Mouse (Mus musculus): Measurements from ENCODE around the gene Cd320.
"Not testable (repeated sequence)": the region's sequence is repeated elsewhere in the genome, so short reads cannot be mapped to it uniquely, and the experiment has no call there.

The Cd320 gene

GRCm38 (mm10) chr17:33825462-33825861 lies 17.4 kb upstream of the Cd320 start:
- no peak for DNase-seq

DNA sequence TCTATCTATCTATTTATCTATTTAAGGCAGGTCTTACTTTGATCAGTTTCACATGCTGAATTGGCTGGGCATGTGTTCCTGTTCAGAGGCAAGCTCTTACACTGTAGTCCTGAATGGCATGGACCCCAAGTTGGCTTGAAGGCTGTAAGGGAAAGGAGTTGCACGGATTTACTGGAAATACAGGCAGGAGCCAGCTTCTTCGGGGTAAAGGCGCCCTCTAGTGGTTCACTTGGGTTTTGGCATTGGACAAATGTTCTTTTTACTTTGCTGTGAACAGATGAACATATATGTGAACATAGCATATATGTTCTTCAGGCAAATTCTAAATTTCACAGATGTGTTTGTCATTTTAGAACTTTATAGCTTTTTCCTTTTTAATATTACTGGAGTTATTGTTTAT lies 16.0 kb upstream of the Cd320 start:
- DNase-seq: peak; percentile 80 to 82

- peak; percentile 88 to 96 for DNase-seq
Measured at GRCm38 (mm10) chr17:33828892-33829291, 14.0 kb upstream of the Cd320 start.

GRCm38 (mm10) chr17:33829561-33829960 lies 13.3 kb upstream of the Cd320 start:
- DNase-seq: no peak

GRCm38 (mm10) chr17:33844196-33844595 lies 1.3 kb downstream of the Cd320 start:
- DNase-seq: no peak

- no peak for DNase-seq
Measured at GRCm38 (mm10) chr17:33848139-33848538, 5.2 kb downstream of the Cd320 start.

DNA sequence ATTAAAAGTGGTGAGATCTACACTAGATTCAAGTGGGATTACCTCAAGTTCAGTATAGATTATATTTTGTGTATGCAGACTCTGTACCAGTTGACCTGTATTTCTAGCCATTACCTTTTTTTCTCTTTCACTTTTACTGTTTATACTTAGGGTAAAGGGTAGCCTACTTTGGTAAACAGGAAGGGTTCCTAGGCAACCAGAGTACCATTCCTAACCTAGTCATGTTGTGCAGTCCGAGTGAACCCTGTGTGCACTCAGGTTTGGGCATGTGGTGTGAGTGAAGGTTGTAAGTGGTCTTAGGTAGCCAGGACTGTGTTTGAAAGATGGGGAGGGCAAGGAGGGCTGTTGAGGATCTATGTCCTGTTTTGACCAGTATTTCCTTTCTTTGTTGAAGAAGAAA lies 8.4 kb downstream of the Cd320 start:
- no peak for DNase-seq

DNA sequence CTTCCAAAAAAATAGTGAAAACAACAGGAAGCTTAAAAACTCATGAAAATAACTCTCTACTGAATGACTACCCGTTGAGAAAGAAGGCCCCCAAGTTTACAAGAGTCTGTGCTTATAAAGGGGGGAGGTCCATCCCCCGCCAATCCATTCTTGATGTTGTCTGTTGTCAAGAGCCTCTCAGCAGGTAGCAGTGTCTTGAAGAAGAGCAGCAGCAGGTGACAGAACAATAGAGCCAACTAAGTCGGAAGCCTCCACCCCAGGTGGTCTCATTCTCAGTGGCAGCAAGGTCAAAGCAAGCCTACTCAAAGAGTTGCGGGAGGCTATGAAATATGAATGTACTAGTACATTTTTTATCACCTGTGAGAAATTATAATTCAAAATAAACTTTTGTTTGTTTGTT lies 14.9 kb downstream of the Cd320 start:
- no peak for DNase-seq

DNA sequence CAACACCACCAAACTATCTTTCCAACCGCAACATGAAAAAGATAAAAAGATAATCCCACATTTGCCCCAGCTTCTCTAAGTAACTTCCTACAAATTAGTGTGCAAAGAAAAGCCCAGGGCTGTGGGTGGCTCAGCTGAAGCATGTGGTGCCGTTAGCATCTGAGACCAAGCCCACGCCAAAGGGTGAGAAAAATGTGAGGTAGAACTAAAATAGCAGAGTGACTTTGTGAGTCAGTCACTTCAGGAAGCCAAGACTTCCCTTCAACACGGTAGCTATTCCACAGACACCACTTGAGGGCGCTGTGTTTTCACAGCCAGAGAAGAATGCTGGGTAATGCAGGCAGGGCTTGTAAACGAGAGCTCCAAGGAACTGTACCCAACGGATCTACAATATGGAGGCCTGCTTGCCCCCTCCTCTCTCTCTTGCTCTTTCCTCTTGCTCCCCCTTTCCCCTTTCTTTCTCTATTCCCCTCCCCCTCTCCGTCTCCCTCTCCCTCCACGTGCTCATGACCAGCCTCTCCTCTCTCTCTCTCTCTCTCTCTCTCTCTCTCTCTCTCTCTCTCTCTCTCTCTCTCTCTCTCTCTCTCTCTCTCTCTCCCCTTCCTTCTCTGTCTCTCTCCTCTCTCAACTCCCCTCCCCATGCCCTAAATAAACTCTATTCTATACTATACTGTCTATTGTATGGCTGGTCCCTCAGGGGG lies 22.6 kb downstream of the Cd320 start:
- DNase-seq: peak; percentile 60 to 80

DNA sequence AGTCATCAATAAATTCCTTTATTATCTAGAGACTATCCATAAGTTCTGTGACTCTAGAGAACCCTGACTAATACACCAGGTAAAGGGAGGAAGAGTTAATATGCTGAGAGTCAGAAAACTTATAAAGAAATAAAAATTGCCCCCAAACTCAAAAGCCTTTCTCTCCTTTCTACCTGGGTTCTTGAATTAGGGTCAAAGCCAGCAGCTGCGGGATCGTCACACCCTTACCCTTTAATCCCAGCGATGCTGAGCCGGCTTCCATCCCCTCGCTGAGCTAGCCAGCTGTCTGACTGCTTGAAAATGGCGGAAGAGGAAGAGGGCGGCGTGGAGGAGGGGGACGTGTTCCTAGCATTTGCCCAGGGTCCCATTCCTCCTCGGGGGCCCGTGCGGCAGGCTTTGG lies 30.6 kb downstream of the Cd320 start, which contains the start of gene Gm7029:
Gene Gm7029, plus strand, starts transcription at position 301 of the 400 bp plus-strand sequence.
- DNase-seq: not testable (repeated sequence)

DNA sequence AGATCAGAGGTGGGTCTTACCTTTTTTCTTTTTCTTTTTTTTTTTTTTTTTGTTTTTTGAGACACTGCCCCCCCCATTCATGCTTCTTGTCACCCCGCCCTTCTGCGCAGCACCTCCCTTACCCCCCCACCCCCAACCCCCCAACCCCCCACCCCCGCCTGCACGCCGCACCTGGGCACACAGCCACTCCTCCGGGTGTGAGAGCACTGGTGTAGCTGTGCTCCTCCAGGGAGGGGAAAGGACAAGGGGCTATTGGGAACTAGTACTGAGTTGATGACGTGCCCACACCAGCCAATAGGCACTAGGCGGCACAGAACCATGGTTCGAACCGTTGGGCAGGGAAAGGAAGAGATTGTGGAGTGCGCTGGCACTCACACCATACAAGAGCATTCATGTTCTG lies 31.5 kb downstream of the Cd320 start:
- no peak for DNase-seq

DNA sequence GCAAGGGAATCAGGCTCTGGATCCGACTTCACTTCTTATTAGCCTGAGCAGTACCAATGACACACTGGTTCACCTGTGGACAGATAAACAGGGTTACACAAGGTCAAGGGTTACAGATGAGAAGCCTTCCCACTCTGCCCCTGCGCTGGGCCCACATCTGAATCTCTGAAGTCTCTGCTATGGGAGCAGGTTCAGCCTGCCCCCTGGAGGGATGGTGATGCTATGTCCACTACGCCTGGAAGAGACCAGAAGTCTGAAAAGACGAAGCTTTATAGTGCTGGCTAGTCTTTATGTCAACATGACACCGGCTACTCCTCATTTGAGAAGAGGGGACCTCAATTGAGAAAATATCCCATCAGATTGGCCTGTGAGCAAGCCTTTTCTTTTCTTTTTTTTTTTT lies 32.9 kb downstream of the Cd320 start:
- DNase-seq: peak; percentile 19 to 50

DNA sequence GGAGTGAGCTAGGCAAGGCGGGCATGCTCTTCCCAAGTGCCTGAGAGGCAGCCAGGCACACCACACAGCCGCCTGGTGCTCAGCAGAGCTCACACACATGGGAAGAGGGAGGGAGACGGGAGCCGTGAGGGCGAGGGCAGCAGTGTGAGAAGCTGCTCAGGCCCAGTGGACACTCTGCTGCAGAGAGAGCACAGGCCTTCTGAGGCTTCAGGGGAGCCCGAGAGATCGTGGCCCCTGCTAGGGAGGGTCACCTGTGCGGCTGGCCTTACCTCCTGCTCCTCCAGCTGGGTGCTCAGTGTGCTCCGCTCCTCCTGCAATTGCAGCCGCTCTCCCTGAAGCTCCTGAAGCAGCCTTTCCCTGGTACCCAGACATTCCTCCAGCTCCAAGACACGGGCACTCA lies 41.4 kb downstream of the Cd320 start:
- DNase-seq: not testable (repeated sequence)

DNA sequence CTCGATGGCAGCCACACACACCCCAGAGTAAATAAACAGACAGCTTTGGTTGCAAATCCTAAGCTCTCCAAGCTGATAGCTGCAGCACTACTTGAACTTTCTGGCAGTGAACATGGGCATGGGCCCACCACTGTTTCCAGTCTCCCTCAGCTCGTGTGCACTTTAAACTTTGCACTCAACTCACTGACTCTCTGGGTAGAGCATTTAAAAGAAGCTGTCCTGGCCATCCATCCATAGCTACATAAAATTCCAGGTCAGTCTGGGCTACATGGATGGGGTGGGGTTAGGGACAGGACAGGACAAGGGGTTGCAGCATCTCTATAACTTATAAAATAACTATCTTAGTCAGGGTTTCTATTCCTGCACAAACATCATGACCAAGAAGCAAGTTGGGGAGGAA lies 44.9 kb downstream of the Cd320 start:
- peak; percentile 26 to 47 for DNase-seq

DNA sequence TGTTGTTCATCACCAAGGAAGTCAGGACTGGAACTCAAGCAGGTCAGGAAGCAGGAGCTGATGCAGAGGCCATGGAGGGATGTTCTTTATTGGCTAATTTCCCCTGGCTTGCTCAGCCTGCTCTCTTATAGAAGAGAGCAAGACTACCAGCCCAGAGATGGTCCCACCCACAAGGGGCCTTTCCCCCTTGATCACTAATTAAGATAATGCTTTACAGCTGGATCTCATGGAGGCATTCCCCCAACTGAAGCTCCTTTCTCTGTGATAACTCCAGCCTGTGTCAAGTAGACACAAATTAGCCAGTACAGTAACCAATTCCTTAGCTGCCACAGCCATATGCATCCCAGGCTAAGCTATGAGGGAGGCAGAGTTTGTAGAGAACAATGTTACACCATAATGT lies 45.3 kb downstream of the Cd320 start:
- not testable (repeated sequence) for DNase-seq

GRCm38 (mm10) chr17:33889941-33890532 lies 47.1 kb downstream of the Cd320 start:
- DNase-seq: not testable (repeated sequence)

DNA sequence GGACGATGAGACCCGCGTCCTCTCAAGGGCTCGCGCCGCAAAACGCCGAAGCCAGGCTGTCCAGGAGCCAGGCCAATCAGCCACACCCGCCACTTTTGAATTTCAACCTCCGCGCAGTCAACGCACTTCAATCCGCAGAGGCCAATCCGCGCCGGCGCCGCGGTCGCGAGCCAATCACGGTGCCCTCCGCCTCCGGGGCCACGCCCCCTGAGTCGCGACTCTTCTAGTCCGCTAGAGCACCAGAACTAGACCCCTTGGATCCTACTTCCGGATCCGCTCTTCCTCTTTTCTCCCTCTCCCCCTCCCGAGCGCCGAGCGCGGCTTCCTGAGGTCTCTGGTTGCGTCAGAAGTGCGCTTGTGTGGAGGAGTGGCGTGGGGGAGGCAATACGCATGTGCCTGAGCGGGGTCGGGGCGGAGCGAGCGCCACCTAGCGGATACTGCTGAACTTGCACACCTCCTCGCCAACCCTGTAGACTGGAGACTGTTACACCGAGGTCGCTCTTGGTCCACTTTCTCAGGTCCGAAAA lies 47.7 kb downstream of the Cd320 start, which contains the start of gene Kifc1:
Gene Kifc1, minus strand, starts transcription at position 129 of the 527 bp plus-strand sequence.
- peak; percentile 99 to 100 for DNase-seq

- DNase-seq: no peak
Measured at GRCm38 (mm10) chr17:33891357-33891756, 48.5 kb downstream of the Cd320 start.

DNA sequence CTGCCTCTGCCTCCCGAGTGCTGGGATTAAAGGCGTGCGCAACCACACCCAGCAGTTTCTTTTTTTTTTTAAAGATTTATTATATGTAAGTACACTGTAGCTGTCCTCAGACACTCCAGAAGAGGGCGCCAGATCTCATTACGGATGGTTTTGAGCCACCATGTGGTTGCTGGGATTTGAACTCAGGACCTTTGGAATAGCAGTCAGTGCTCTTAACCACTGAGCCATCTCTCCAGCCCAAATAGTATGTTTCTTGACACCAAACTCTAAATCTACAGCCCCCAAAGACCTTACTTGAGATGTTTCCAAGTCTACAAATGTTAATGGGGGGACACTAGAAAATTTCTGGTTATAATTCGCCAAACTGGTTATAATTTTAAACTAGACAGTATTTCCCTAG lies 49.0 kb downstream of the Cd320 start:
- not testable (repeated sequence) for DNase-seq

DNA sequence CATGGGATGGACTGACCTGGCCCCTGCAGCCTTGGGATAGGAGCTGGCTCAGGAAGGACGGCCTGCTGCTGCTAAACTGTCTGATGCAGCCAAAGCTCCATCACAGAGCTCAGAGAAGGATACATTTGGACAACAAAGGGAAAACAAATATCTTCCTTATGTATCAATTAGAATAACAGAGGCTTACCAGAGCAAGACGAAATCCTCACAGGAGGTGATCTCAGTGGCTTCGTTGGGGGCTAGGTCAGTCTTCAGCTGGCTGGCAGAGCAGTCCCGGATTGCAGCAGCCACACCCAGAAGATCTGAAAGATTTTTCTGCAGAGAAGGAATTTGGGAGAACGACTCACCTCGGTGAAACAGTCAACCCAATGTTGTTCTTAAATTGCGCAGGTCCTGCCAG lies 49.5 kb downstream of the Cd320 start:
- no peak for DNase-seq

GRCm38 (mm10) chr17:33893011-33893410 lies 50.1 kb downstream of the Cd320 start:
- DNase-seq: not testable (repeated sequence)

- DNase-seq: peak in 1 of 2 experiments; percentile 76
Measured at GRCm38 (mm10) chr17:33897114-33897794, 54.4 kb downstream of the Cd320 start.

- not testable (repeated sequence) for DNase-seq
Measured at GRCm38 (mm10) chr17:33898193-33898592, 55.3 kb downstream of the Cd320 start.

Measured in kidney, postnatal 36 days (tissue).